Mouse (Mus musculus): ENCODE measurements around the gene Hacd2. TPM values are rescaled to one million over a fixed set of nuclear protein-coding genes. Genes with fewer than 3 reads are reported as not detected.

Gene Hacd2
- total RNA-seq, 2 experiments from 2014 or later = 25.3 to 30.2 TPM

- intact Hi-C loops (cut with DNase I) = no loop called here
- no peak for DNase-seq (ENCODE audit: extremely low spot score in 1 of 2, low spot score in 2 of 2)
- peak overlapping the region; percentile 50 for H3K27ac ChIP-seq
- no peak overlapping the region for H3K4me3 ChIP-seq
- no peak for TF ChIP-seq CTCF (IDR thresholded peaks at IDR 0.05)
These were observed 28.4 kb upstream of the Hacd2 start for GRCm38 (mm10) chr16:34993694-34994330.

GRCm38 (mm10) chr16:34994641-34995141, 27.5 kb upstream of the Hacd2 start:
- H3K27ac ChIP-seq = peak overlapping the region; percentile 36
- no peak for TF ChIP-seq CTCF (IDR thresholded peaks at IDR 0.05)
- intact Hi-C loops (cut with DNase I) = no loop called here
- no peak overlapping the region for H3K4me3 ChIP-seq
- DNase-seq (ENCODE audit: extremely low spot score in 1 of 2, low spot score in 2 of 2) = no peak

- intact Hi-C loops (cut with DNase I) = no loop called here
- TF ChIP-seq CTCF (IDR thresholded peaks at IDR 0.05) = no peak
- peak overlapping the region; percentile 80 for H3K27ac ChIP-seq
These were observed 26.1 kb upstream of the Hacd2 start for GRCm38 (mm10) chr16:34996133-34996532.

GRCm38 (mm10) chr16:34997052-34997451, 25.2 kb upstream of the Hacd2 start:
- TF ChIP-seq CTCF (IDR thresholded peaks at IDR 0.05) = no peak
- Histone ChIP-seq H3K27ac (peak overlapping the region; percentile 66), H3K4me3 (no peak overlapping the region)
- DNase-seq (ENCODE audit: extremely low spot score in 1 of 2, low spot score in 2 of 2) = no peak
- intact Hi-C loops (cut with DNase I) = no loop called here

More at GRCm38 (mm10) chr16:34996133-34996532, 26.1 kb upstream of the Hacd2 start:
- peak; percentile 77 to 82 for DNase-seq (ENCODE audit: extremely low spot score in 1 of 2, low spot score in 2 of 2)
- no peak overlapping the region for H3K4me3 ChIP-seq

GRCm38 (mm10) chr16:34997576-34997975, 24.7 kb upstream of the Hacd2 start:
- DNase-seq (ENCODE audit: extremely low spot score in 1 of 2, low spot score in 2 of 2) = no peak
- Histone ChIP-seq H3K4me3 (no peak overlapping the region), H3K27ac (no peak overlapping the region)
- intact Hi-C loops (cut with DNase I) = no loop called here
- TF ChIP-seq CTCF (IDR thresholded peaks at IDR 0.05) = no peak

GRCm38 (mm10) chr16:34999016-34999415, 23.2 kb upstream of the Hacd2 start:
- TF ChIP-seq CTCF (IDR thresholded peaks at IDR 0.05) = no peak
- intact Hi-C loops (cut with DNase I) = no loop called here
- Histone ChIP-seq H3K27ac (no peak overlapping the region), H3K4me3 (no peak overlapping the region)
- DNase-seq (ENCODE audit: extremely low spot score in 1 of 2, low spot score in 2 of 2) = no peak

- TF ChIP-seq CTCF (IDR thresholded peaks at IDR 0.05) = no peak
- Histone ChIP-seq H3K27ac (no peak overlapping the region), H3K4me3 (no peak overlapping the region)
- intact Hi-C loops (cut with DNase I) = loop anchor here (2.0 kb wide), 1 partner anchor 23 kb away; the partner anchor contains the start of gene Hacd2
- DNase-seq (ENCODE audit: extremely low spot score in 1 of 2, low spot score in 2 of 2) = no peak
These were observed 22.2 kb upstream of the Hacd2 start for GRCm38 (mm10) chr16:34999986-35000385.

GRCm38 (mm10) chr16:35000923-35001560, 21.2 kb upstream of the Hacd2 start:
- DNase-seq (ENCODE audit: extremely low spot score in 1 of 2, low spot score in 2 of 2) = peak in 1 of 2 experiments; percentile 35
- no peak for TF ChIP-seq CTCF (IDR thresholded peaks at IDR 0.05)
- intact Hi-C loops (cut with DNase I) = loop anchor here (2.0 kb wide), 1 partner anchor 22 kb away; the partner anchor contains the start of gene Hacd2
- H3K4me3 ChIP-seq = no peak overlapping the region; the same call in 1 of the 2 replicates
- peak overlapping the region; percentile 19; the same call in 1 of the 2 replicates for H3K27ac ChIP-seq

GRCm38 (mm10) chr16:35004356-35004755, 17.9 kb upstream of the Hacd2 start:
- no peak for TF ChIP-seq CTCF (IDR thresholded peaks at IDR 0.05)

GRCm38 (mm10) chr16:35004756-35005155, 17.5 kb upstream of the Hacd2 start:
- intact Hi-C loops (cut with DNase I) = no loop called here
- no peak for TF ChIP-seq CTCF (IDR thresholded peaks at IDR 0.05)
- DNase-seq (ENCODE audit: extremely low spot score in 1 of 2, low spot score in 2 of 2) = no peak
- H3K27ac ChIP-seq = no peak overlapping the region
- H3K4me3 ChIP-seq = no peak overlapping the region

More at GRCm38 (mm10) chr16:35004356-35004755, 17.9 kb upstream of the Hacd2 start:
- Histone ChIP-seq H3K27ac (no peak overlapping the region), H3K4me3 (no peak overlapping the region)
- DNase-seq (ENCODE audit: extremely low spot score in 1 of 2, low spot score in 2 of 2) = no peak
- intact Hi-C loops (cut with DNase I) = no loop called here

- TF ChIP-seq CTCF (IDR thresholded peaks at IDR 0.05) = no peak
- Histone ChIP-seq H3K27ac (no peak overlapping the region), H3K4me3 (no peak overlapping the region)
- DNase-seq (ENCODE audit: extremely low spot score in 1 of 2, low spot score in 2 of 2) = no peak
- intact Hi-C loops (cut with DNase I) = no loop called here
These were observed 16.0 kb upstream of the Hacd2 start for GRCm38 (mm10) chr16:35006251-35006650.

GRCm38 (mm10) chr16:35007361-35007760, 14.9 kb upstream of the Hacd2 start:
- no peak overlapping the region for H3K4me3 ChIP-seq
- intact Hi-C loops (cut with DNase I) = no loop called here
- no peak for DNase-seq (ENCODE audit: extremely low spot score in 1 of 2, low spot score in 2 of 2)
- no peak overlapping the region for H3K27ac ChIP-seq
- no peak for TF ChIP-seq CTCF (IDR thresholded peaks at IDR 0.05)
